Mouse (Mus musculus): Measurements from ENCODE around the gene Cacnb4.

Cacnb4 gene

DNA sequence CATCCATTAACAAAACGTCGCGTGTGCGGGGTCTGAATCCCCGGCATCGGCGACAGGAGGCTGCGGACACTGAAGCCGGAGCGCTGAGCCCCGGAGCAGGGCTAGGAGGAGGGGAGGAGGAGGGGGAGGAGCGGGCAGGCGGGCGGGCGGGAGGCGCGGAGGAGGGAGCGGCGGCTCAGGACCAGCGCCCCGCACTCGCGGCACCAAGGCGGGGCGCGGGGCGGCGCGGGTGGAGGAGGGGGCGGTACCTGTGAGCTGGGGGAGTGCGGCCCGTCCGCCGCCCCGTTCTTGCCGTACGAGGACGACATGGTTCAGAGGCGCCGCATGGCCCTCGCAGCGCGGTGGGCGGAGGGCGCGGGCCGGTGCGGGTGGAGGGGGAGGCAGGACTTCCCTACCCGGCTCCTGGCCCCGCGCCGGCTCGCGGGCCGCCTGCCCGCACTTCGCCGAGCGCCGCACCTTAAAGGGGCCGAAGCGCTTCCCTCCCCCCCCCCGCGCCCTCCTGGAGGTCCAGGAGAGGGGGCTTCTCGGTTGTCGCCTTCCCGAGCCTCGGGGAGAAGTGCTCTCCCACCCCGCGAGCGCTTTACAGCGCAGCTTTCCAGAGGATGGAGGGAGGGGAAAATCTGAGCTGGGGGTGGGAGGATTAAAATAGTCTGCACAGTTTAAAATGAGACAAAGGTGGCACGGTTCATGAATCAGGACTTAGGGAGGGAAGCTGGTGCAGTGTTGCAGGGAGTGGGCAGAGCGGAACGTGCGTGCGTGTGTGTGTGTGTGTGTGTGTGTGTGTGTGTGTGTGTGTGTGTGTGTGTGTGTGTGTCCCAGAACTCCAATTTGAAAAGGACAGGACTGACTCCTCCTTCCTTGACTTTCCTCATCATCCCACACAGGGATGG lies at the start of gene Cacnb4:
Gene Cacnb4 (minus strand): TSS at position 809 of the 890 bp plus-strand sequence.
- peak; percentile 40 for DNase-seq (ENCODE audit: low read depth, low spot score)

- DNase-seq (ENCODE audit: low read depth, low spot score), result no peak
These were observed 43.8 kb upstream of the Cacnb4 start for GRCm38 (mm10) chr2:52720231-52721025.

DNA sequence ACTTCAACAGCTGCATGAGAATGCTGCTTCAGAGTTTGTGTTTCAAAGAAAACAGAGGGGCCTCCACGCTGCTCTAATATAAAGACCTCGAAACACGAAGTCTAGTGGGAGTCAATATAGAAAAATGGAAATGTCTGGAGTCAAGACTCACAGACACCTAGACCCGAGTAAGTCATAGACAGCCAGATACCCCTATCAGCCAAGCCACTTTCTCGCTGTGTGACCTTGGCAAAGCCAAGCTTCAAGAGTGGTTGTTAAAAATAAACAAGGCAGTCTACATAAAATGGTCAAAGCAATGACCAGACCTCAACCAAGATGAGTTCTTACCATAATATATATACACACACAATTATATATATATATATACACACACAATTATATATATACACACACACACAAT lies 40.4 kb upstream of the Cacnb4 start:
- no peak for DNase-seq (ENCODE audit: low read depth, low spot score)

DNA sequence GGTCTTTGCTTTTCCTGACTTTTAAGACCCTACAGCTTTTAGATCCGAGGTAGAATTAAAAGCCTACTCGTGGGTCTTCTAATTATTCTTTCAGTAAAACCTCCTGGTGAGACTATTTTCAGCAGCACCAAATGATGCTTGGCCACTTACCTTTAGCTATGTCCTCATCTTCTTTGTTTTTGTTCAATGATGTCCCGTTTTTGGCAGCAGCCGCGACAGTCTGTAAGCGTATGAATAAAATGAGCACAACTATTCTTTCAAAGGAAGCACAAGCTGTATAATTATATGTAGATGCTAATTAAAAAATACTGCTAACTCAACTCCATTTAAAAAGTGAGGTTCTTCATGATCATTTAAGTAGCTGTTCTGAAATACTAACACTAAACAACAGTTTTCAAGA lies 38.9 kb upstream of the Cacnb4 start:
- no peak for DNase-seq (ENCODE audit: low read depth, low spot score)

- no peak for DNase-seq (ENCODE audit: low read depth, low spot score)
These were observed 37.5 kb upstream of the Cacnb4 start for GRCm38 (mm10) chr2:52714111-52714510.

GRCm38 (mm10) chr2:52710804-52711203 lies 34.2 kb upstream of the Cacnb4 start:
- DNase-seq (ENCODE audit: low read depth, low spot score), result no peak

GRCm38 (mm10) chr2:52709417-52709816 lies 32.8 kb upstream of the Cacnb4 start:
- no peak for DNase-seq (ENCODE audit: low read depth, low spot score)

DNA sequence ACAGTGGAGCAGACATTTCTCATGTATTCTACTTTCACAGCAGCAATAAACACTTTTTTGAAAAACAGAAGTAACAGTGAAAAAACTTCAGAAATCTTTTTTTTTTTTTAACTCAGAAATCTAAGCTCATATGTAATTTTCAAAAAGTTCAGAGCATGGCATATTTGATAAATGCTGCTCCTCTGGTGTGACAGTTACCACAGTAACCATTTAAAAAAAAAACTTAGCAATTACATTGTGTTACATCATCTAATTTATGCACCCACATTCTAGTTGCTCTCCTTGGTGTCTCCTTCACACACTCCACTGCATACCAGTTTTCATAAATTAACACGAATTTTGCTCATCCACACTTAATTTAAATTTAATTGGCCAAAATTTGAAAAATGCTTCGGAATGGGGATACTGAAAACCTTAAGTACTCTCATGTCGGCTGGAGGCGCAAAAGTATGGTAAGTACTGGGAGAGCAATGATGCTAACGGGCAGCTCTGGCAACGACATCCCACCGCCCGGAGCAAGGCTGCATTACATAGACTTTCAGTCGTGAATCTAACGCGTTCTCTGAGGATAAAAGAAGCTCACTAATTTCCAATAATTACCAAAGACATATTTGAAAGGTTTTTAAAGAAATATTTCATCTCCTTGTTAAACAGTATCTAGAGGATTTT lies 24.9 kb upstream of the Cacnb4 start:
- no peak for DNase-seq (ENCODE audit: low read depth, low spot score)

GRCm38 (mm10) chr2:52700352-52700751 lies 23.7 kb upstream of the Cacnb4 start:
- DNase-seq (ENCODE audit: low read depth, low spot score), result no peak

GRCm38 (mm10) chr2:52694604-52695003 lies 18.0 kb upstream of the Cacnb4 start:
- no peak for DNase-seq (ENCODE audit: low read depth, low spot score)

DNA sequence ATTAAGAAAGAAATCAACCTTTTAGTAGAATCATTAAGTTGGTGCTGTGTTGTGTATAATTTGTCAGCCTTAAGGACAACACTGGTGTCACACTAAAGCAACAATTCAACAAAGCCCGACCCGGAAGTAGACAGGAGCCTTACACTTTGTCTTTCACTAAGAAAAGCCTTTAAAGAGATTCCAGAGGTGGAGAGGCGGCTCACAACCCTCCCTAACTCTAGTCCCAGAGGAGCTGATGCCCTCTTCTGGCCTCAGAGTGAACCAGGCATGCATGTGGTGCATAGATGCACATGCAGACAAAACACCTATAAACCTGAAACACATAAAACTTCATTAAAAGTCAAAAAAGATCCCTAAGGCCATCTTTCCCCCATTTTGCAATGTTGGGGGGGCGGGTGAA lies 15.1 kb upstream of the Cacnb4 start:
- no peak for DNase-seq (ENCODE audit: low read depth, low spot score)

DNA sequence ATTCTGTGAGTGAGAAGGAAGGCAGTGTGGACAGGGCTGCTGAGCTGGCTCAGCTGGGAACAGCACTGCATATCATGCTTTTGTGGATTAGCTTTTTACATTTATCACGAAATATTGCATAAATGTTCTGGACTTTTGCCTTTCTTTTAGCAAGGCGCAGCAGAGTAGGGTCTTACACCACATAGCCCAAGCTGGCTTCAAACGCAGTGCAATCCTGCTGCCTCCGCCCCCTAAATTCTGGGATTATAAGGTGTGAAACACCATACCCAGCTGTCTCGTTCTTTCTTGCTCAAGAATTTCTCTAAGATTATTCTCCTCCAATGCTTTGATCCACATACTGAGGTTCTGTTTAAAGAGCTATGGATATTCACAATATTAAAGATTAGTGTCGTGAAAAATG lies 10.0 kb upstream of the Cacnb4 start:
- no peak for DNase-seq (ENCODE audit: low read depth, low spot score)

GRCm38 (mm10) chr2:52677589-52677988 lies 958 bp upstream of the Cacnb4 start:
- no peak for DNase-seq (ENCODE audit: low read depth, low spot score)

GRCm38 (mm10) chr2:52676913-52677303 lies 277 bp upstream of the Cacnb4 start:
- DNase-seq (ENCODE audit: low read depth, low spot score), result no peak

GRCm38 (mm10) chr2:52675278-52675987 lies 1.2 kb downstream of the Cacnb4 start:
- DNase-seq (ENCODE audit: low read depth, low spot score), result no peak

GRCm38 (mm10) chr2:52674886-52675277 lies 1.7 kb downstream of the Cacnb4 start:
- no peak for DNase-seq (ENCODE audit: low read depth, low spot score)

DNA sequence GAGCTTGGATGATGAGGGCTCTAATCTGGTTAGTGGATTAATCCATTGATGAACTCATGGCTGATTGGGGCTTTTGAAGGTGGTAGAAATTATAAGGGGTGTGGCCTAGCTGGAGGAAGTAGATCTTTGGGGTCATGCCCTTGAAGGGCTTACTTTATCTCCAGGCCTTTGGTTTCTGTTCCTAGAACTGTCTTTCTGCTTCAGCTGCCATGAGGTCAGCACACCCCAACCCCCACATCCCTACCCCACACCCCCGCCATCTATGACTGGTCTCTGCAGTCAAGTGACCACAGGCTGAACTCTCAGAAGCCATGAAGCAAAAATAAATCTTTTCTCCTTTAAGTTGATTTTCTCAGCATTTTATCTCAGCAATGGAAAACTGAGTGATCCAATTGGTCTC lies 3.5 kb downstream of the Cacnb4 start:
- DNase-seq (ENCODE audit: low read depth, low spot score), result no peak

GRCm38 (mm10) chr2:52670733-52671132 lies 5.9 kb downstream of the Cacnb4 start:
- no peak for DNase-seq (ENCODE audit: low read depth, low spot score)

DNA sequence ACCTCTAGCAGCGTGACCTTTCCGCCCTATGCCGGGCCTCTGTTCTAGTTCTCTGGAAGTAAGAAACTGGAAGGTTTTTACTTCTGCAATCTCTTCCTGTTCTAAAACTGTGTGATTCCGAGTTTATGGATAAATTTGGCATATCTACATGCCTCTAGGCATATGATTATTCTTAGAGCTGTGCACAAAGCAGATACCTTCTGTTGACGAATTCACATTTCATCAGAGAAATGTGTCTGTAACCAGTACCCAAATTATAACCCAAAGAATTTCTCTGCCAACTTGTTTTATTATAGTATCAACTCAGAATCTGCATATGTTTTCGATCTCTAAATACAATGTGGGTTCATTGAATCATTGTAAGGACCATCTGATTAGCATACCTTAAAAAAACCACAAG lies 8.2 kb downstream of the Cacnb4 start:
- DNase-seq (ENCODE audit: low read depth, low spot score), result no peak

GRCm38 (mm10) chr2:52656722-52657121 lies 19.9 kb downstream of the Cacnb4 start:
- DNase-seq (ENCODE audit: low read depth, low spot score), result no peak

DNA sequence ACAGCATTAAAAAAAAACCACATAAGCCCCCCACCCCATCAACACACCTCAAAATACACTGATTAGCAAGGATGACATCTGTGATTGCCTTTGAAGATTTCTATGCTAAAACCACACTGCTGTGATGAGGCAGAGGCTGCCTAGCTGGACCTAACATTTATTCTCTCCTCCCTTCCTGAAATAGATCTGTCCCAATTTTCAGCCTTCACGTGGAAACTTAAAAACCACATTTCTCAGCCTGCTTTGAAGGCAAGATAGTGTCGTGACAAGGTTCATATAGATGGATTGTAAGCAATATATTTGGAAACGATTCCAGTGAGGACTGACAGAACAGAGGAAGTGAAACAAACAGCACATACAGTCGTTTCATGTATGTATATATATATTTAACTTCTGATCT lies 22.1 kb downstream of the Cacnb4 start:
- DNase-seq (ENCODE audit: low read depth, low spot score), result no peak

DNA sequence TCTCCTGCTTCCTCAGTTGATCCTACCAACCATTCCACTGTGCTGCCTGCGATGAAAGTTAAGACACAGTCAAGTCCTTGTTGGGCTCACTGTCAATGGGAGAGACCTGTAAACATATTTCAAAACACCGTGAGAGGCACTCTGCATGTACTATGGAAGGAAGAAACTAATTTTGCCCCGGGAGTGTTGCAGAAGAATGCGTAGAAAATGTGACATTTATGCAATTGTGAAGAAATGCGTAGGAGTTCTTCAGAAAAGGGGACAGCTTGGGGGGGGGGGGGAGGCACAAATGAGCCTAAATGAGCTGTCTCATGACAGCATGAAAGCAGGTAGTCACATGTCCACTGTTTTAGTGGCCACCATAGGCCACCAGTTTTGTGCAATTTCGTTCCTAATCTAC lies 25.1 kb downstream of the Cacnb4 start:
- DNase-seq (ENCODE audit: low read depth, low spot score), result no peak
